Mouse (Mus musculus) frontal cortex, postnatal 14 days (tissue): ENCODE data around the gene Fscn3.

Source experiments
- DNase-seq, 2 experiments: peaks; one replicate each; pipeline ENCODE4 v3.0.0; 2022; ENCODE audit warnings: low spot score in 2 of 2

Fscn3 gene

GRCm38 (mm10) chr6:28427096-28427839 is at the start of gene Fscn3:
TSS of gene Fscn3 (plus strand) at chr6:28427789.
- DNase-seq = no peak

- no peak for DNase-seq
Observed at GRCm38 (mm10) chr6:28381983-28382382, 45.6 kb upstream of the Fscn3 start.

- no peak for DNase-seq
Observed at GRCm38 (mm10) chr6:28385169-28385568, 42.4 kb upstream of the Fscn3 start.

- no peak for DNase-seq
Observed at GRCm38 (mm10) chr6:28389038-28389437, 38.6 kb upstream of the Fscn3 start.

- DNase-seq = no peak
Observed at GRCm38 (mm10) chr6:28396051-28396852, 31.3 kb upstream of the Fscn3 start.

- DNase-seq = no peak
Observed at GRCm38 (mm10) chr6:28396853-28397457, 30.6 kb upstream of the Fscn3 start.

- no peak for DNase-seq
Observed at GRCm38 (mm10) chr6:28397681-28398203, 29.8 kb upstream of the Fscn3 start, which contains the start of gene Zfp800. TSS of gene Zfp800 (minus strand) at chr6:28398005.

- no peak for DNase-seq
Observed at GRCm38 (mm10) chr6:28398726-28399125, 28.9 kb upstream of the Fscn3 start.

GRCm38 (mm10) chr6:28399791-28400190 is 27.8 kb upstream of the Fscn3 start:
- no peak for DNase-seq

- DNase-seq = no peak
Observed at GRCm38 (mm10) chr6:28410053-28410452, 17.5 kb upstream of the Fscn3 start.

GRCm38 (mm10) chr6:28411236-28411635 is 16.4 kb upstream of the Fscn3 start:
- no peak for DNase-seq

- DNase-seq = no peak
Observed at GRCm38 (mm10) chr6:28416981-28417380, 10.6 kb upstream of the Fscn3 start.

- peak in 1 of 2 experiments; percentile 49 for DNase-seq
Observed at GRCm38 (mm10) chr6:28418449-28418848, 9.1 kb upstream of the Fscn3 start.

- DNase-seq = no peak
Observed at GRCm38 (mm10) chr6:28419673-28420072, 7.9 kb upstream of the Fscn3 start.

GRCm38 (mm10) chr6:28420361-28420760 is 7.2 kb upstream of the Fscn3 start:
- no peak for DNase-seq

GRCm38 (mm10) chr6:28420865-28421264 is 6.7 kb upstream of the Fscn3 start:
- DNase-seq = no peak

GRCm38 (mm10) chr6:28421469-28422000 is 6.1 kb upstream of the Fscn3 start:
- DNase-seq = peak; percentile 89 to 90

GRCm38 (mm10) chr6:28422651-28423290 is 4.8 kb upstream of the Fscn3 start:
- DNase-seq = no peak

GRCm38 (mm10) chr6:28423313-28423712 is 4.3 kb upstream of the Fscn3 start, which contains the start of gene Arf5:
TSS of gene Arf5 (plus strand) at chr6:28423560.
- peak; percentile 81 to 91 for DNase-seq

GRCm38 (mm10) chr6:28423767-28424695 is 3.6 kb upstream of the Fscn3 start:
- DNase-seq = peak; percentile 40 to 42
